Mouse (Mus musculus): ENCODE measurements around the gene Bves.

DNA sequence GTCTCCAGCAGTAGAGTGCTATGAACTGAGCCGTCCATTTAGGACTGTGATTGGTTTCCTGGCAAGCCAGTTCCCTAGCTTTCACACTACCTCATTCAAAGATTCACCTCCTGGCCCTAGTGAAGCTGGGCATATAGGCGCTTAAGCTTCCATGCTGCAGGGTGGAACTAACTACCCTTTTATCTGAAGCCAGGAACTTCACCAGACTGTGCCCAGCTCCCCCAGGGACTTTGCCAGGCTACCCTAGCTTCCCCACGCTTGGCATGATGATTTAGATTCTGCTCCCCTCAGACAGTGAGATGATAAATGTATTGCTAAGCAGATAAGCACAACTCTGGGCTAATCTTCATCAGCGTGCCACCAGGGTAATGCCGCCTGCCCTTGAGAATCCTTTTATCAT, 24.4 kb upstream of the Bves start:
- TF ChIP-seq POLR2A (IDR thresholded peaks at IDR 0.05; ENCODE audit: control insufficient read depth, low read depth, low read length), result no peak
- no peak for TF ChIP-seq CTCF (IDR thresholded peaks at IDR 0.05; ENCODE audit: control insufficient read depth, insufficient read depth, insufficient replicate concordance, low read depth, low read length)
